Mouse (Mus musculus) midbrain, embryonic 13.5 days (tissue): ENCODE measurements around the gene Usmg5. TPM values are rescaled to one million over a fixed set of nuclear protein-coding genes. Genes with fewer than 3 reads are reported as not detected.
"Not testable (repeated sequence)": the region's sequence is repeated elsewhere in the genome, so short reads cannot be mapped to it uniquely, and the experiment has no call there.

Experiments
- ATAC-seq: fragments of 200-750 bp; cut with Nextera tagmentation; 2 replicates; pipeline ENCODE4 v1.8.0; 2017; ENCODE audit warnings: mild to moderate bottlenecking, moderate TSS enrichment, moderate library complexity
- H3K27ac ChIP-seq: fragments of 300-500 bp; sonication (generic); 2 replicates; pipeline ENCODE4 v1.5.1; 2015; ENCODE audit warnings: inconsistent platforms, mild to moderate bottlenecking, moderate library complexity
- H3K27me3 ChIP-seq: fragments of 300-500 bp; sonication (generic); 2 replicates; pipeline ENCODE4 v1.6.1; 2015; ENCODE audit warnings: mild to moderate bottlenecking, inconsistent platforms
- H3K36me3 ChIP-seq: fragments of 300-500 bp; sonication (generic); 2 replicates; pipeline ENCODE4 v1.6.1; 2015; ENCODE audit warnings: mild to moderate bottlenecking, inconsistent platforms
- H3K4me1 ChIP-seq: fragments of 300-500 bp; sonication (generic); replicated peaks from 2 replicates; pipeline ENCODE4 v1.6.1; 2015; ENCODE audit warnings: inconsistent platforms
- H3K4me2 ChIP-seq: fragments of 300-500 bp; sonication (generic); replicated peaks from 2 replicates; pipeline ENCODE4 v1.6.1; 2015; ENCODE audit warnings: moderate library complexity, mild to moderate bottlenecking, inconsistent platforms
- H3K4me3 ChIP-seq: fragments of 300-500 bp; sonication (generic); replicated peaks from 2 replicates; pipeline ENCODE4 v1.5.1; 2015; ENCODE audit warnings: mild to moderate bottlenecking, inconsistent platforms
- H3K9ac ChIP-seq: fragments of 300-500 bp; sonication (generic); replicated peaks from 2 replicates; pipeline ENCODE4 v1.6.1; 2015; ENCODE audit warnings: mild to moderate bottlenecking, inconsistent platforms
- H3K9me3 ChIP-seq: fragments of 300-500 bp; sonication (generic); 2 replicates; pipeline ENCODE4 v1.6.1; 2016; ENCODE audit warnings: mild to moderate bottlenecking, inconsistent platforms
- WGBS: fragments of 180-500 bp; shearing (Covaris S2); methylation state at CpG from one replicate; pipeline ENCODE4 v1.1.7; 2015; 5-methylcytosine and 5-hydroxymethylcytosine counted together
- polyA plus RNA-seq: library from polyadenylated mRNA; unstranded; fragments of >200 nt; fragmentation: Nextera tagmentation; extraction: Ambion mirVana; gene quantifications from 2 replicates; pipeline ENCODE4 v1.2.1, GENCODE M21; 2015

Usmg5 gene
- polyA plus RNA-seq: 1,460 and 1,506 TPM in 2 replicates

DNA sequence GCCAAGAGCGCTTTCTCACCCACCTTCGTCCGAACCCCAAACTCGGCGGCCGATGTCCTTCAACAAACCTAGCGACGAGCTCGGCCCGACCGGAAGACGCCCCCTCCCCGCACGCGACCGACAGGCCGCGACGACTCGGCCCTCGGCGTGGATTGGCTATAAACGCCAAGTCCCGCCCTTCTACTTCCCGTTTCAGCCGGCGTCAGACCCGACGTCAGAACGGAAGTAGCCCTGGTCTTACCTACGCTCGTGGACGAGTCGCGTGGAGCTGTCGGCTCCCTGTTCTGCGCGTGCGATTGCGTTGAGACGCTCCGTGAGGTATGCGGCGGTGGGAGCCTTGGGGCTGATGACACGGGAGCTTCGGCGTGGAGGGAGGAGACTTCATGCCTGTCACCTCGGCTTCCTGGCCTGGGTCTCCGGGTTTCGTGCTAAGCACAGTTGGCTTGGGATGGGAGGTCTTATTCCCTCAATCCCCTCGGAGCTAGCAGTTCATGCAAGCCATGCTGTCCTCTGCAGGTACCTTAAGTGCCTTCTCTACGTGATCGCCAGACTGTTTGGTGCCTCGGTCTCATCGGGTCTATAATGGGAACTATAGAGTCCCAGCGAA, at the start of gene Usmg5, which contains the start of gene Pdcd11:
Gene Usmg5 (minus strand): TSS at position 98 of the 607 bp plus-strand sequence.
Gene Pdcd11 (plus strand): TSS at position 219 of the 607 bp plus-strand sequence.
- Histone ChIP-seq H3K36me3 (peaks cover 29% of the 10 kb centered on the region), H3K9me3 (no peaks in the 10 kb centered on the region), H3K9ac (peak within 1 kb of the TSS; percentile 93), H3K4me2 (peak within 1 kb of the TSS; percentile 81), H3K4me3 (peak within 1 kb of the TSS; percentile 95), H3K27me3 (no peaks in the 10 kb centered on the region), H3K4me1 (peaks cover 31% of the 10 kb centered on the region), H3K27ac (peak within 1 kb of the TSS; percentile 88)
- peak; percentile 100 for ATAC-seq
- under 1% methylated on average over 56 of the region's 56 CpGs for WGBS

DNA sequence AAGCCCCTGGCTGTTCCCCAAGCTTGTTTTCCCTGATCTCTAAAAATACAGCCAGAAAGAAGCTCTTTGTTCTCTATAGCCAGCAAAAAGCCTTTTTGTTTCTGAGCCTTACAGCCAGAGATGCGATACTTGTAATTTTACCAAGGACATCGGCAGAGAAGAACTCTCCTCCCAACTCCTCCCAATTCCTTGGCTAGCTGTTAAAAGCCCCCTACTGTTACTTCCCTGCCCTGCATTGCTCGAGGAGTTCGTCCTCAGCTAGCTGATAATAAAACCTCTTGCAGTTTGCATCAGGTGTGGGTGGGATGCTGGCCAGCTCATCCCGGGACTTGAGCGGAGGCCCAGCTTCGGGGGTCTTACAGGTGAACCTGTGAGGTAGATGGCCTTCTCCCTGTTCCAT, 49.2 kb upstream of the Usmg5 start:
- not testable (repeated sequence) for H3K9me3 ChIP-seq, ATAC-seq, H3K27ac ChIP-seq, H3K36me3 ChIP-seq, H3K9ac ChIP-seq, H3K4me3 ChIP-seq, H3K4me2 ChIP-seq, H3K27me3 ChIP-seq
- H3K4me1 ChIP-seq: peaks cover 19% of the 10 kb centered on the region
- WGBS: 48% methylated on average over 7 of the region's 7 CpGs

GRCm38 (mm10) chr19:47137771-47138421, 47.4 kb upstream of the Usmg5 start, which contains the start of gene Calhm2:
Gene Calhm2, minus strand, starts transcription at chr19:47138294.
- Histone ChIP-seq H3K4me2 (peak within 1 kb of the TSS; percentile 50), H3K4me1 (peaks cover 19% of the 10 kb centered on the region), H3K27ac (no peak within 1 kb of the TSS), H3K9ac (peak within 1 kb of the TSS; percentile 59), H3K9me3 (no peaks in the 10 kb centered on the region), H3K27me3 (peaks cover 10% of the 10 kb centered on the region), H3K4me3 (peak within 1 kb of the TSS; percentile 18; the same call in 1 of the 2 replicates), H3K36me3 (0 out of 2 replicates have a peak, but pooled peaks cover 7% of the 10 kb centered on the region)
- 11% methylated on average over 28 of the region's 28 CpGs for WGBS
- peak; percentile 66 for ATAC-seq

DNA sequence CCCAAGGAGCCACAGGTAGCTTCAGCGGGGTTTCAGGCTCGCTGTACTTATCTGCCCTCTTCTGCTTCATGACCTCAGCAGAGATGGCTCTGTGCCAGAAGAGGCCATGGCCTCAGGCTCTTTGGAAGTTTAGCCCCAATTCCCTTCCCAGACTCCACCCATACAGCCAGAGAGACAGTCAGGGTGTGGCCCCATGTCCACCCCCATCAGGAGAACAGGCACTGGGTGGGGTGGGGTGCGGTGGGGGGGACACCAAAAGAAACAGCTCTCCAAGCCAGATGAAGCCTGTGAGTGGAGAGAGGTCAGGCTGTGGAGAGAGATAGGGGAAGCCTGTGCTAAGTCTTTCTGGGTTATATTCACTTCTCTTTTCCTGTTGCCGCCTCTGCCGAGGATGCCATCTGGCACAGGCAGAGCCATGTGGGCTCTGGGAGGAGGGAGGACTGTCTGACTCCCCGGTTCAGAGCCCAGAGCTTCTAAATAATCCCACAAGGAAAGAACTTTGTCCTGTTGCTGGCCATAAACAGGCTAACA, 46.7 kb upstream of the Usmg5 start:
- Histone ChIP-seq H3K27me3 (peaks cover 10% of the 10 kb centered on the region), H3K27ac (no peak overlapping the region), H3K4me2 (peak overlapping the region; percentile 50), H3K4me3 (no peak overlapping the region), H3K4me1 (peaks cover 19% of the 10 kb centered on the region), H3K36me3 (peaks cover 14% of the 10 kb centered on the region), H3K9ac (no peak overlapping the region; the same call in 1 of the 2 replicates), H3K9me3 (no peaks in the 10 kb centered on the region)
- 52% methylated on average over 6 of the region's 6 CpGs for WGBS
- 0 out of 2 replicates have a peak, but pooled peaks have one; percentile 24 for ATAC-seq

GRCm38 (mm10) chr19:47136170-47136569, 45.7 kb upstream of the Usmg5 start:
- H3K9me3 ChIP-seq: no peaks in the 10 kb centered on the region
- ATAC-seq: no peak

GRCm38 (mm10) chr19:47135568-47135967, 45.1 kb upstream of the Usmg5 start:
- Histone ChIP-seq H3K4me3 (no peak overlapping the region), H3K27ac (no peak overlapping the region), H3K9ac (no peak overlapping the region), H3K4me1 (peaks cover 19% of the 10 kb centered on the region), H3K4me2 (no peak overlapping the region), H3K27me3 (peaks cover 10% of the 10 kb centered on the region), H3K36me3 (peaks cover 29% of the 10 kb centered on the region), H3K9me3 (no peaks in the 10 kb centered on the region)
- ATAC-seq: no peak
- 89% methylated on average over 17 of the region's 17 CpGs for WGBS

More at GRCm38 (mm10) chr19:47136170-47136569, 45.7 kb upstream of the Usmg5 start:
- Histone ChIP-seq H3K27me3 (peaks cover 10% of the 10 kb centered on the region), H3K9ac (no peak overlapping the region), H3K4me2 (no peak overlapping the region), H3K4me1 (peaks cover 19% of the 10 kb centered on the region), H3K4me3 (no peak overlapping the region), H3K36me3 (peaks cover 23% of the 10 kb centered on the region), H3K27ac (no peak overlapping the region)
- WGBS: 86% methylated on average over 5 of the region's 5 CpGs

DNA sequence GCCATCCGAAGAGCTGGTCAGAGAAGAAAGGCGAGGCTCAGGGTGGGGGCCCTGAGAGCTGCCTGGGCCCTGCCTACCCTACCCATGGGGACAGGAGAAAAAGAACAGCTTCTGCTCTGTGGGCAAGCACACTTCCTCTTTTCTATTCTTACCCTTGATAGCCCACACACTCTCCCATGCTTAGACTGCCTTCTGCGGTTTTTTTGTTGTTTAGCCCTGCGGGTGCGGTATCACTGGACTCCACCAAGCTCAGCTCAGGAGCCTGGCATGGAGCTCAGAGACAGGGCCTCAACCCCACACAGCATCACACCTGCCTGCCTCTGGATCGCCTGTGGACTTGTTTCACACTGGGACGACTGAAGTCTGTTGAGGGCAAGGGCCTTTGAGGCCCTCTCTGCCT, 42.7 kb upstream of the Usmg5 start:
- peaks cover 53% of the 10 kb centered on the region for H3K36me3 ChIP-seq
- no peak overlapping the region for H3K4me3 ChIP-seq
- H3K27ac ChIP-seq: no peak overlapping the region
- 91% methylated on average over 7 of the region's 7 CpGs for WGBS
- H3K4me1 ChIP-seq: peaks cover 17% of the 10 kb centered on the region
- no peaks in the 10 kb centered on the region for H3K9me3 ChIP-seq
- peaks cover under 1% of the 10 kb centered on the region for H3K27me3 ChIP-seq
- ATAC-seq: no peak
- H3K9ac ChIP-seq: no peak overlapping the region
- H3K4me2 ChIP-seq: no peak overlapping the region

DNA sequence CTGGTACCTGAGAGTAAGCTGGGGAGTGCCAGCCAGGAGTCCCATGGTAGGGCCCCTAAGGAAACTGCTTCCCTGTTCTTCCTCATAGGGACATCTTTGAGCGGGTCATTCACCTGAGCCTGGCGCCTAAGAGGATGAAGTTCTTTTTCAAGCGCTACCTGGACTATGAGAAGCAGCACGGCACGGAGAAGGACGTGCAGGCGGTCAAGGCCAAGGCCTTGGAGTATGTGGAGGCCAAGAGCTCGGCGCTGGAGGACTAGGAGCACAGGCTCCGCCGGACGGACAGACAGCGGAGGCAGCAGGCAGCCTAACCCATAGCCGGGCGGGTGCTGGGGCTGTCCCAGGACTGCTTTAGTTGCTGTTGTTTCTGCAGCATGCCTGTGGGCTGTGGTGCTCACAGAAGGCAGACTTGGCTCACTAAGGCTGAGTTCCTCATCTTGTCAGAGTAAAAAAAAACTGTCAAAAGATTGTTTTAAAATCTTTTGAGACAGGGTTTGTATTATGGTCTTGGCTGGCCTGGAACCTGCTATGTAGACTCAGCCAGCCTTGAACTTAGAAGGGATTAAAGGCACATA, 40.2 kb upstream of the Usmg5 start:
- Histone ChIP-seq H3K9ac (no peak overlapping the region), H3K4me3 (no peak overlapping the region), H3K9me3 (no peaks in the 10 kb centered on the region), H3K27ac (no peak overlapping the region), H3K36me3 (peaks cover 79% of the 10 kb centered on the region), H3K4me2 (no peak overlapping the region), H3K27me3 (no peaks in the 10 kb centered on the region), H3K4me1 (no peaks in the 10 kb centered on the region)
- WGBS: 95% methylated on average over 15 of the region's 15 CpGs
- ATAC-seq: no peak

DNA sequence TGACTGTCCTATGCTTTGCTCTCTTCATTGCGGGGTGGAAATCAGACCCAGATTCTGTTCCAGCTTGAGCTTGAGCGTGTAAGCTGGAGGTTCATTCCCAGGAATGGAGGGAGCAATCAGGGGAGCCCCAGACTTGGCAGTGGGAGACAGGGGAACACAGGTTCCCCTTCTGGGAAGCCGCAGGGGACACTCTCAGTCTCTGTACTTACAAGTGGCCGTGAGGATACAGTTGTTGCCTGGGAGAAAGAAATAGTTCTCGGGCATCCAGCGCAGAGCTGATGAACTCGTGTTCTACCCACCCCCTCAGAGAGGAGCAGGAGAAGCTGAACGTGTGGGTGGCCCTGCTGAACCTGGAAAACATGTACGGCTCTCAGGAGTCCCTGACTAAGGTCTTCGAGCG, 38.4 kb upstream of the Usmg5 start:
- 91% methylated on average over 11 of the region's 11 CpGs for WGBS
- no peak for ATAC-seq
- H3K4me3 ChIP-seq: no peak overlapping the region
- no peak overlapping the region for H3K9ac ChIP-seq
- H3K4me2 ChIP-seq: no peak overlapping the region
- no peaks in the 10 kb centered on the region for H3K27me3 ChIP-seq
- no peaks in the 10 kb centered on the region for H3K9me3 ChIP-seq
- H3K36me3 ChIP-seq: peaks cover 97% of the 10 kb centered on the region
- no peak overlapping the region for H3K27ac ChIP-seq
- no peaks in the 10 kb centered on the region for H3K4me1 ChIP-seq

DNA sequence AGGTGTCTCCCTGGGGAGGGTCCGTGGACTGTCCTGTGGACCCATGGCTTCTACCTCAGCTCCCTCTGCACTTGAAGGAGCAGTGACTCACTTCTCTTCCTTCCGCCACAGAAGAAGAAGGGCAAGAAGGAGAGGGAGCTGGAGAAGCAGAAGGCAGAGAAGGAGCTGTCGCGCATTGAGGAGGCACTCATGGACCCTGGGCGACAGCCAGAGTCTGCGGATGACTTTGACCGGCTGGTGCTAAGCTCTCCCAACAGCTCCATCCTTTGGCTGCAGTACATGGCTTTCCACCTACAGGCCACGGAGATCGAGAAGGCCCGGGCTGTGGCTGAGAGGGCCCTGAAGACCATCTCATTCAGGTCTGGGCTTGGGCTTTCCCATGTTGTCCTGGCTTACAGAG, 37.7 kb upstream of the Usmg5 start:
- H3K27ac ChIP-seq: no peak overlapping the region
- H3K4me3 ChIP-seq: no peak overlapping the region
- peaks cover 95% of the 10 kb centered on the region for H3K36me3 ChIP-seq
- no peaks in the 10 kb centered on the region for H3K27me3 ChIP-seq
- no peaks in the 10 kb centered on the region for H3K4me1 ChIP-seq
- H3K9ac ChIP-seq: no peak overlapping the region
- 97% methylated on average over 10 of the region's 10 CpGs for WGBS
- H3K9me3 ChIP-seq: no peaks in the 10 kb centered on the region
- ATAC-seq: no peak
- H3K4me2 ChIP-seq: no peak overlapping the region

GRCm38 (mm10) chr19:47122802-47123201, 32.4 kb upstream of the Usmg5 start:
- Histone ChIP-seq H3K4me2 (no peak overlapping the region), H3K4me3 (no peak overlapping the region), H3K4me1 (no peaks in the 10 kb centered on the region), H3K27me3 (no peaks in the 10 kb centered on the region), H3K9ac (no peak overlapping the region), H3K27ac (no peak overlapping the region), H3K36me3 (peaks cover 78% of the 10 kb centered on the region), H3K9me3 (no peaks in the 10 kb centered on the region)
- 24% methylated on average over 2 of the region's 2 CpGs for WGBS
- ATAC-seq: no peak

GRCm38 (mm10) chr19:47121054-47121453, 30.6 kb upstream of the Usmg5 start:
- Histone ChIP-seq H3K4me1 (no peaks in the 10 kb centered on the region), H3K4me3 (no peak overlapping the region), H3K27me3 (no peaks in the 10 kb centered on the region), H3K36me3 (peaks cover 78% of the 10 kb centered on the region), H3K9me3 (no peaks in the 10 kb centered on the region), H3K4me2 (no peak overlapping the region), H3K27ac (no peak overlapping the region), H3K9ac (no peak overlapping the region)
- WGBS: 45% methylated on average over 4 of the region's 4 CpGs
- ATAC-seq: no peak
